Mouse (Mus musculus) midbrain, postnatal 0 days (tissue): ENCODE measurements around the gene Ang5. TPM values are rescaled to one million over a fixed set of nuclear protein-coding genes. Genes with fewer than 3 reads are reported as not detected.
"Not testable (repeated sequence)": the region's sequence is repeated elsewhere in the genome, so short reads cannot be mapped to it uniquely, and the experiment has no call there.

Experiments used
- ATAC-seq: fragments of 200-750 bp; cut with Nextera tagmentation; 2 replicates; pipeline ENCODE4 v1.8.0; 2017; ENCODE audit warnings: moderate number of reproducible peaks, mild to moderate bottlenecking, moderate TSS enrichment, moderate library complexity; ENCODE audit not compliant: low FRiP score
- DNase-seq: peaks from one replicate; pipeline ENCODE4 v3.0.0-alpha.2; 2015; ENCODE audit warnings: low spot score
- H3K27ac ChIP-seq: fragments of 300-500 bp; sonication (generic); 2 replicates; pipeline ENCODE4 v1.5.1; 2014; ENCODE audit warnings: low read depth, mild to moderate bottlenecking, low read length, mixed read lengths
- H3K27me3 ChIP-seq: fragments of 300-500 bp; sonication (generic); 2 replicates; pipeline ENCODE4 v1.6.1; 2014; ENCODE audit warnings: low read length, control low read depth, mixed read lengths; ENCODE audit not compliant: insufficient read depth
- H3K36me3 ChIP-seq: fragments of 300-500 bp; sonication (generic); 2 replicates; pipeline ENCODE4 v1.6.1; 2014; ENCODE audit warnings: low read length, control low read depth, mixed read lengths; ENCODE audit not compliant: insufficient read depth
- H3K4me1 ChIP-seq: fragments of 300-500 bp; sonication (generic); 2 replicates; pipeline ENCODE4 v1.6.1; 2014; ENCODE audit warnings: mild to moderate bottlenecking, control low read depth, antibody characterized with exemption, low read length, mixed read lengths; ENCODE audit not compliant: insufficient read depth
- H3K4me2 ChIP-seq: fragments of 300-500 bp; sonication (generic); 2 replicates; pipeline ENCODE4 v1.6.1; 2014; ENCODE audit warnings: low read depth, mild to moderate bottlenecking, low read length, mixed read lengths; ENCODE audit not compliant: poor library complexity, severe bottlenecking
- H3K4me3 ChIP-seq: fragments of 300-500 bp; sonication (generic); 2 replicates; pipeline ENCODE4 v1.5.1; 2014; ENCODE audit warnings: low read depth, mild to moderate bottlenecking, low read length, moderate library complexity
- H3K9ac ChIP-seq: fragments of 300-500 bp; sonication (generic); replicated peaks from 2 replicates; pipeline ENCODE4 v1.6.1; 2014; ENCODE audit warnings: mild to moderate bottlenecking, low read length, moderate library complexity, mixed read lengths; ENCODE audit not compliant: poor library complexity, severe bottlenecking
- H3K9me3 ChIP-seq: fragments of 300-500 bp; sonication (generic); 2 replicates; pipeline ENCODE4 v1.6.1; 2016; ENCODE audit warnings: low read length, control low read depth
- CTCF ChIP-seq: IDR thresholded peaks from 2 replicates; pipeline ENCODE4 v1.5.1; 2016; ENCODE audit warnings: antibody characterized with exemption, mild to moderate bottlenecking
- WGBS: fragments of 180-500 bp; shearing (Covaris S2); extraction: QIAGEN DNeasy Blood & Tissue Kit; methylation state at CpG from one replicate; pipeline ENCODE4 v1.1.7; 2014; 5-methylcytosine and 5-hydroxymethylcytosine counted together
- polyA plus RNA-seq: library from polyadenylated mRNA; unstranded; fragments of >200 nt; fragmentation: Nextera tagmentation; extraction: Ambion mirVana; gene quantifications from 2 replicates; pipeline ENCODE4 v1.2.1, GENCODE M21; 2015
- total RNA-seq: library from RNA; depleted of rRNA; stranded (reverse); fragments of >200 nt; gene quantifications from 2 replicates; pipeline ENCODE4 v1.2.3, GENCODE M21; 2014; rRNA removed

Ang5 gene
- total RNA-seq (not detected in 2 replicates), polyA plus RNA-seq (not detected in 2 replicates)

DNA sequence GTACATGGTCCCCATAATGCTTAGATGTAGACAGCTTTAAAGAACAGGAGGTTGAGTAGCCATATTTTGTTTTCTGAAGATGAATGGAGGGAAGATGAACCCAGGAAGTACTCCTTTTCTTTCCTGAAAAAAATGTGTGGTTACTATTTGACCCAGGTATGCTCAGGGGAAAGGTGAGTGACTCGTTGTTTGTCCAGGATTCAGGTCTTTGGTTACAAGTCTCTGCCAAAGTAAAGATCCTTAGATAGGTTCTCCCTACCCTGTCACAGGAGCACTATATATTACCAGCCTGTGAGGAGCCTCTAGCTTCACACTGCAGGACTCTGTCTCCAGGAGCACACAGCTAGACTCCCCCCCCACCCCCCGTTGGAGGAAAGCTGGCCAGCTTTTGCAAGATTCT is at the start of gene Ang5:
Gene Ang5 (plus strand): TSS at position 301 of the 400 bp plus-strand sequence.
- H3K9ac ChIP-seq, H3K4me1 ChIP-seq, H3K9me3 ChIP-seq, H3K4me3 ChIP-seq, ATAC-seq, H3K36me3 ChIP-seq, H3K27ac ChIP-seq, DNase-seq, H3K27me3 ChIP-seq, H3K4me2 ChIP-seq: not testable (repeated sequence)
- WGBS = no CpG with 5 or more reads among the region's 2 CpGs

DNA sequence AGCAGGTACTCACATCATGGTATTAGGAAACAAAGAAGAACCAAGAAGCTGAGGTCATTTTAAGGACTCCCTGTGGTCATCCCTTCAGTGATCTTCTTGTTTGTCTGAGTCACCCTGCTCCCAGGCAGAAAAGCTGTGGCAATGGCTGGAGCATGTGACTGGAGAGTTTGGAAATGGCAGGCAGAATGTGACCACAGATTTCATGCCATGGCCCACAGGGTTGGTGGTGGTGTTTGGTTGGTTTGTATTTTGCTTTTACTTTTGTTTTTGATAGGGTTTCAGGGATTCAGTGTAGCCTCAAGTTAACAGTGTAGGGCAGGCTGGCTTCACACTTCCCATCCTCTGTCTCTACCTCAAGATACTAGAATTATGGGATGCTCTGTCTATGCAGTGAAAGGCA is 38.7 kb upstream of the Ang5 start:
- H3K9ac ChIP-seq, H3K27ac ChIP-seq, ATAC-seq, DNase-seq, H3K4me1 ChIP-seq, H3K36me3 ChIP-seq, H3K27me3 ChIP-seq, H3K4me2 ChIP-seq, H3K4me3 ChIP-seq, H3K9me3 ChIP-seq: not testable (repeated sequence)

DNA sequence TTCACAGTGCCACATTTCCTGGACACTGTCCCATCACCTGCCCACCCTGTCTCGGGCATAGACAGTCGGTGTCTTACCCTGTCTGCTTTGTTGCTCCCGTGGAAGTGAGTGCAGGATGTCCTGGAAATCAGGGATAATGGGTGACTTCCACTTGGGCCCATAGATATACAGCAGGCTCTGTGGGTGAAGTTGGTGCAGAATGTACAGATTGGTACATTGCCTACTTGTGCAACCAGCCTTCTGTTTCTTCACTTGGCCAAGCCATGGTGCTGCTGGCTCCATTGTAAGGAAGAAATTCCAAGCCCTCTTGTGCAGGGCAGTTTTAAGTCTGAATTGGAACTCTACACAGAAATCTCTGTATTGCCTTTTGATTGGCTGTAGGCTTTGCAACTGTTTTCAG is 33.4 kb upstream of the Ang5 start, which contains the start of gene Ear10:
Gene Ear10 (minus strand): TSS at position 101 of the 400 bp plus-strand sequence.
- H3K9me3 ChIP-seq, H3K4me3 ChIP-seq, H3K9ac ChIP-seq, H3K36me3 ChIP-seq, ATAC-seq, H3K4me1 ChIP-seq, DNase-seq, H3K4me2 ChIP-seq, H3K27me3 ChIP-seq, H3K27ac ChIP-seq: not testable (repeated sequence)
- 92% methylated on average over 3 of the region's 3 CpGs for WGBS

DNA sequence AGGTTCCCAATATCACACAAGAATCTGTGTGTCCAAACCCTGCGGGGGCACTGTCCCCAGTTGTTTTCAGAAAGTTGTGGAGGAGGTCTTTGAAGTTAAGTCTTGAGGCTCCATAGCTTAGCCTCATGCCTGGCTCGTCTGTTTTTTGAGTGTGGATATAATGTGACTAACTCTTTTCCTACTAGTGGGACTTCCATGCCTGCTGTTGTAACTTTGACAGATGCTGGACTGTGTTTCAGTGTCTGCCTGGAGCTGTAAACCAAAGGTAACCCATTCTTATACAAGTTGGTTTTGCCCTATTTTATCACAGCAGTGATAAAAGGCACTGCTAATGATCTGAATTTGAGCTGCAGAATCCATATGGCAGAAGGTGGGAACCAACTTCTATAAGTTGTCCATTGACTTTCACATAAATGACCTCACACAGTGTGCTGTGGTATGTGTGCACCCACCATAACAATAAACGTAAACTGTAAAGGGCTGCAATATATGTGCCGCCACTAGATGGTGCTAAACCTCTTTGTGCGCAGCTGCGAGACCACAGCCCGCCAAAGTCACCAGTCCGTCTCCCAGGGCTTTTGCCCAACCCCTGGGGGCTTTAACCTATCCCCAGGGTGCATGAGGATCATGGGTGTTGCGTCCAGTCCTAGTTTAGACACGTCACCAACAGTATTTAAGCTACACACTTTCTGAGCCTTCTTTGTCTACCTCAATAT is 32.0 kb upstream of the Ang5 start, which contains the start of gene Gm8113:
Gene Gm8113 (plus strand): TSS at position 703 of the 716 bp plus-strand sequence.
- DNase-seq (peak; percentile 84), ATAC-seq (peak; percentile 87)
- H3K9ac ChIP-seq, H3K27me3 ChIP-seq, H3K27ac ChIP-seq, H3K36me3 ChIP-seq, H3K4me1 ChIP-seq, H3K9me3 ChIP-seq: not testable (repeated sequence)
- WGBS = 7% methylated on average over 10 of the region's 10 CpGs
- Histone ChIP-seq H3K4me3 (peak within 1 kb of the TSS; percentile 41), H3K4me2 (peak within 1 kb of the TSS; percentile 42)
- peak; percentile 88 for TF ChIP-seq CTCF

DNA sequence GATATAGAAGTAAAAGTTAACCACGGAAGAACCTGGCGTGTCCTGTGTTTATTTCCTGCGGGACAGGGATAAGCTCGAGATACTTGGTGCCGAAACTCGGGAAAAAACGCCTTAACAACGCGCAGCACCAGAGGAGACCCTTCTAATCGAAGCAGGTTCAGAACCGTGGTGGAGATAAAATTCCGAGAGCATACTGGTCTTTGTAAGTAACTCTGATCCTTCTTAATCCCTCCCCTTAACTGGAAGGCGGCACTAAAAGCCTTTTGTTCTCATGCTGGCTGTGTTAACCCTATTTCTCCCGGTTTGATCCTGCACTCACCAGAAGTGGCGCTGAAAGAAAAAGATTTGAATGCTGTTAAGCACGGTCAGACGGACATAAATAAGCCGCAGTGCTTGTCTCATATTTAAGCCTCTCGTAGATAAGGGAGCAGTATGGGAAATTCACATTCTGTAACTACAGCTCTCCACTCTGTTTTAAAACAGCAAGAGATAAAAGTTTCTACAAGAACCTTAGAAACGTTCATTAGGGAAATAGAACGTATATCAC is 31.4 kb upstream of the Ang5 start:
- H3K4me1 ChIP-seq, H3K9me3 ChIP-seq, H3K9ac ChIP-seq, H3K27ac ChIP-seq, H3K36me3 ChIP-seq, H3K27me3 ChIP-seq: not testable (repeated sequence)
- 3% methylated on average over 21 of the region's 21 CpGs for WGBS
- Histone ChIP-seq H3K4me3 (peak overlapping the region; percentile 41), H3K4me2 (peak overlapping the region; percentile 42)
- DNase-seq (peak; percentile 42), ATAC-seq (peak; percentile 54; the same call in 1 of the 2 replicates)

DNA sequence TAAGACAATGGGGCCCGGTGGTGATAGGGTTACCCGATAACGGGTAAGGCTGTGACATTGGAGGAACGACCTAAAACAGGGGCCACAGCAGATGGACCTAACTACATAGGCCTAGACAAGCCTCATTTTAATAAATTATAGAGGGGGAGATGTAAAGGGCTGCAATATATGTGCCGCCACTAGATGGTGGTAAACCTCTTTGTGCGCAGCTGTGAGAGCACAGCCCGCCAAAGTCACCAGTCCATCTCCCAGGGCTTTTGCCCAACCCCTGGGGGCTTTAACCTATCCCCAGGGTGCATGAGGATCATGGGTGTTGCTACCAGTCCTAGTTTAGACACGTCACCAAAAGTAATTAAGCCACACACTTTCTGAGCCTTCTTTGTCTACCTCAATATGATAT is 23.9 kb upstream of the Ang5 start:
- peak; percentile 77 for TF ChIP-seq CTCF
- H3K27me3 ChIP-seq, H3K4me1 ChIP-seq, H3K36me3 ChIP-seq, H3K4me3 ChIP-seq, H3K27ac ChIP-seq, ATAC-seq, H3K4me2 ChIP-seq, H3K9me3 ChIP-seq, H3K9ac ChIP-seq: not testable (repeated sequence)
- peak; percentile 48 for DNase-seq
- WGBS = 22% methylated on average over 8 of the region's 8 CpGs

DNA sequence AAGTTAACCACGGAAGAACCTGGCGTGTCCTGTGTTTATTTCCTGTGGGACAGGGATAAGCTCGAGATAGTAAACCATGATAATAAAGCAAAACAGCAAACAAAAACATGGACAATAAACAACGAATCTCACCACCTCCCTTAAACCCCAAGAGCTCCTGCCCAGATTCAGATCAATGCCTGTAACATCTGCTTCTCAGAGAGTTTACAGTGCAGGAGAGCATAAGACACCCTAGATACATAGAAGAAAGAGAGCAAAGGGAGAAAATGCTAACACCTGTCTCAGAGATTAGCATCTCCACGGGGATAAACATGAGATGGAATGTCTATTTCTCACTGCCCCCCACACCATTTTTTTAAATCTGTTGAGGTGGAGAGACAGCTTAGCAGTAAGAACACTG is 23.5 kb upstream of the Ang5 start:
- WGBS = 46% methylated on average over 5 of the region's 5 CpGs
- not testable (repeated sequence) for H3K27me3 ChIP-seq, H3K9ac ChIP-seq, DNase-seq, H3K4me3 ChIP-seq, ATAC-seq, H3K27ac ChIP-seq, H3K36me3 ChIP-seq, H3K4me2 ChIP-seq, H3K4me1 ChIP-seq, H3K9me3 ChIP-seq

DNA sequence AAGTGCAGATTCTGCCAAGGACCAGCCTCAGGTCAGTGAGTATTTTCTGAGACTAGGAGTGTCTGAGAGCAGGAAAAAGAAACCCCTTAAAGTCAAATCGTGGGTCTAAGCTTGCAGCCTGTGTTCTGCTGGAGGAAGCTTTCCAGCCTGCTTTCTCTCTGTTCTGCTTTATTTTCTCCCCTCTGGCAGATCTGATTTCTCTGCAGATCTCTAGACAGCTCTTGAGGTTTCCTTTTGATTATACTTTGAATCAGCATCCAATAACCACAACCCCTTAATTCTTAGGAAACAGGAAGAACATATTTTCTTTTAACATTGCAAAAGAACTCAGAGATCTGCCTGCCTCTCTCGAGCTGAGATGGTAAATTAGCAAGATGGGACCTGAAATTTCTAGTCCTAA is 3.5 kb upstream of the Ang5 start:
- H3K27ac ChIP-seq, H3K27me3 ChIP-seq, H3K36me3 ChIP-seq, H3K4me2 ChIP-seq, ATAC-seq, H3K4me1 ChIP-seq, H3K9me3 ChIP-seq, H3K4me3 ChIP-seq, H3K9ac ChIP-seq, DNase-seq: not testable (repeated sequence)
- 42% methylated on average over 1 of the region's 2 CpGs for WGBS

DNA sequence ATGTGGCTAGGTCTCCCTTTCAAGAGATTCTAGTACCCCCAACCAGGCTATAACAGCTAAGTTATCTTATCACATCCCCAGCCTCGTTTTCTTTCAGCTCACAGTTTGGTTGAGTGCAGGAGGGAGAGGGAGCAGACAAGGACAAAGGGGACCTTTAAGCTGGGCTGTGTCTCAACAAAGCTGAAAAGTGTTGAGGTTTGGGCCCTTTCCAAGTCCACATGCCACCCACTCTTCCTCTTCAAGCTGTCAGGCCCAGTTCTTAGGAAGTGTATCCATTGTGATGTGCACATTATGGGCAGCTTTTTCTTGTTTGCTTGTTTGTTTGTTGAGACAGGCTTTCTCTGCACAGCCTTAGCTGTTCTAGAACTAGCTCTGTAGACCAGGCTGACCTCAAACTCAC is 1.8 kb upstream of the Ang5 start:
- no CpG with 5 or more reads among the region's 1 CpGs for WGBS
- H3K36me3 ChIP-seq, H3K9ac ChIP-seq, H3K4me2 ChIP-seq, H3K27ac ChIP-seq, H3K4me1 ChIP-seq, H3K4me3 ChIP-seq, ATAC-seq, DNase-seq, H3K9me3 ChIP-seq, H3K27me3 ChIP-seq: not testable (repeated sequence)
